ENCODE assay signal across 7 mouse cellular contexts in the genomic region with DNA sequence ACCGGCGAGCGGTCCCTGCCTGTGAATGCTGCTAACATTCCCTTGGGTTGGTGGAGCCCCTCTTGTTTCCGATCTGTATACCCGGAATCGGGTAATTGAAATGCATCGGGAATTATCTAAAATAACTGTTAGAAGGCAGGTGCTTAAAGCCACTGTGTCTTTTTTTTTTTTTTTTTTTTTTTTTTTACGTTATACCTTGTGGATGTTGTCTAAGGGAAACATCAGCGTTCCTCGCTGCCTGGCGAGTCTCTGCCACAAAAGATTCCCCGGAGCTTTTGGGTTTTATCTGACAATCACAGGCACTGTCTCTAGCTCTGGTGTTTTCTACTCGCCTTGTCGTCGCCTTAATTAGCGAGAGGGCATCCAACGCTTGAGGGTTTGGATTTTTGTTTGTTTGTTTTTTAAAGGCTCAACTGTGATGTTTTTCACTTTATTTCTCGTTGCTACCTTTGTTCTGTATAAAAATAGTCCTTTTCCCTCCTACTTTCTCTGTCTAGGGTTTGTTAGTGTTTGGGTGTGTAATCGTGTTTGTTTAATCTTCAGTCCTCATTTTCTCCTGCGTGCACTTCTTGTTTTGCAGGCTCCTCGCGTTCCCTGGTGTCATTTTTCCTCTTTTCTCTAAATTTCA. TPM values are rescaled to one million over a fixed set of nuclear protein-coding genes. Genes with fewer than 3 reads are reported as not detected.
DNase-seq lines count a peak whose midpoint lies in the region; ATAC-seq and TF ChIP-seq lines count a peak whose summit lies in the region.

No protein-coding gene starts in this region.

- no peaks in the 10 kb centered on the region for H3K4me1 ChIP-seq in lung, postnatal 0 days (ENCODE audit: insufficient read depth, low read depth, low read length)
- H3K4me1 ChIP-seq in forebrain, embryonic 13.5 days = peaks cover 60% of the 10 kb centered on the region
- peaks cover 34% of the 10 kb centered on the region for H3K4me1 ChIP-seq in limb, embryonic 13.5 days
- H3K4me1 ChIP-seq in stomach, embryonic 15.5 days = no peaks in the 10 kb centered on the region

- peak overlapping the region; percentile 75 for H3K4me3 ChIP-seq in lung, postnatal 0 days (ENCODE audit: low read depth, low read length)
- H3K4me3 ChIP-seq in forebrain, embryonic 13.5 days = peak overlapping the region; percentile 82
- peak overlapping the region; percentile 82 for H3K4me3 ChIP-seq in limb, embryonic 13.5 days
- H3K4me3 ChIP-seq in stomach, embryonic 15.5 days (replicated peaks) = peak overlapping the region; percentile 91

- no peak for ATAC-seq in lung, postnatal 0 days
- ATAC-seq in forebrain, embryonic 13.5 days = peak; percentile 22; the same call in 1 of the 2 replicates
- no peak for ATAC-seq in limb, embryonic 13.5 days (ENCODE audit: low FRiP score, low read depth)
- ATAC-seq in stomach, embryonic 15.5 days (ENCODE audit: insufficient read depth, low FRiP score, low read depth) = no peak; the same call in 1 of the 2 replicates

- TF ChIP-seq EP300 in lung, postnatal 0 days (IDR thresholded peaks at IDR 0.05) = no peak

- peak overlapping the region; percentile 26; the same call in 1 of the 2 replicates for H3K9ac ChIP-seq in lung, postnatal 0 days (replicated peaks; ENCODE audit: low read depth)
- peak overlapping the region; percentile 89 for H3K9ac ChIP-seq in forebrain, embryonic 13.5 days
- H3K9ac ChIP-seq in limb, embryonic 13.5 days = peak overlapping the region; percentile 86
- peak overlapping the region; percentile 34; the same call in 1 of the 2 replicates for H3K9ac ChIP-seq in stomach, embryonic 15.5 days

- no peaks in the 10 kb centered on the region for H3K36me3 ChIP-seq in lung, postnatal 0 days (ENCODE audit: insufficient read depth, low read length)
- H3K36me3 ChIP-seq in forebrain, embryonic 13.5 days (ENCODE audit: poor library complexity, severe bottlenecking) = no peaks in the 10 kb centered on the region
- H3K36me3 ChIP-seq in limb, embryonic 13.5 days = no peaks in the 10 kb centered on the region
- no peaks in the 10 kb centered on the region for H3K36me3 ChIP-seq in stomach, embryonic 15.5 days

- H3K9me3 ChIP-seq in lung, postnatal 0 days (ENCODE audit: low read length) = no peaks in the 10 kb centered on the region
- H3K9me3 ChIP-seq in forebrain, embryonic 13.5 days (replicated peaks) = no peaks in the 10 kb centered on the region
- no peaks in the 10 kb centered on the region for H3K9me3 ChIP-seq in limb, embryonic 13.5 days
- no peaks in the 10 kb centered on the region for H3K9me3 ChIP-seq in stomach, embryonic 15.5 days

- peaks cover 19% of the 10 kb centered on the region for H3K27me3 ChIP-seq in lung, postnatal 0 days (replicated peaks; ENCODE audit: insufficient read depth, low read length)
- no peaks in the 10 kb centered on the region for H3K27me3 ChIP-seq in forebrain, embryonic 13.5 days
- no peaks in the 10 kb centered on the region for H3K27me3 ChIP-seq in limb, embryonic 13.5 days
- H3K27me3 ChIP-seq in stomach, embryonic 15.5 days (replicated peaks) = peaks cover 9% of the 10 kb centered on the region

- TF ChIP-seq CTCF in lung, postnatal 0 days (IDR thresholded peaks at IDR 0.05) = no peak

- WGBS in lung, postnatal 0 days = 2% methylated on average over 22 of the region's 22 CpGs
- under 1% methylated on average over 22 of the region's 22 CpGs for WGBS in forebrain, embryonic 13.5 days
- WGBS in limb, embryonic 13.5 days = under 1% methylated on average over 22 of the region's 22 CpGs
- 1% methylated on average over 22 of the region's 22 CpGs for WGBS in stomach, embryonic 15.5 days

- no peak for DNase-seq in lung, postnatal 0 days (ENCODE audit: low spot score)
- DNase-seq in lung, postnatal 10 days = no peak
- DNase-seq in testis, postnatal 10 days (ENCODE audit: low spot score) = no peak
- no peak for DNase-seq in yolk sac, embryonic 10.5 days (ENCODE audit: low spot score)

- no peak overlapping the region for H3K27ac ChIP-seq in lung, postnatal 0 days (ENCODE audit: low read length)
- peak overlapping the region; percentile 89 for H3K27ac ChIP-seq in forebrain, embryonic 13.5 days
- H3K27ac ChIP-seq in limb, embryonic 13.5 days = no peak overlapping the region
- no peak overlapping the region for H3K27ac ChIP-seq in stomach, embryonic 15.5 days

- peak overlapping the region; percentile 89 for H3K4me2 ChIP-seq in lung, postnatal 0 days (replicated peaks; ENCODE audit: low read depth, low read length)
- H3K4me2 ChIP-seq in forebrain, embryonic 13.5 days = peak overlapping the region; percentile 67
- peak overlapping the region; percentile 74 for H3K4me2 ChIP-seq in limb, embryonic 13.5 days (replicated peaks)
- H3K4me2 ChIP-seq in stomach, embryonic 15.5 days = peak overlapping the region; percentile 90

RNA-seq across cellular contexts. Expression of a gene that starts 0.7 kb away (rescaled TPM):
- 26.9 and 27.6 TPM in 2 replicates for polyA plus RNA-seq in lung, postnatal 0 days (2015; fragmentation: Nextera tagmentation; extraction: Ambion mirVana)
- 67.9 and 71.9 TPM in 2 replicates for polyA plus RNA-seq in forebrain, embryonic 13.5 days (2015; fragmentation: Nextera tagmentation; extraction: Ambion mirVana)
- 26.1 and 28.4 TPM in 2 replicates for polyA plus RNA-seq in limb, embryonic 13.5 days (2015; fragmentation: Nextera tagmentation; extraction: Ambion mirVana)
- polyA plus RNA-seq in stomach, embryonic 15.5 days (2015; fragmentation: Nextera tagmentation; extraction: Ambion mirVana) = 15.8 and 19.6 TPM in 2 replicates

Comparison
In these comparisons a context has a peak if more than half of its experiments do, and no peak if none do; other contexts are left out.
1. H3K9ac ChIP-seq: peak in every context shown above with its lines; median percentile 89 in forebrain, embryonic 13.5 days; 86 in limb, embryonic 13.5 days; 34 in stomach, embryonic 15.5 days; 26 in lung, postnatal 0 days.